Mouse (Mus musculus): Measurements from ENCODE around the gene Hist1h4f. TPM values are rescaled to one million over a fixed set of nuclear protein-coding genes. Genes with fewer than 3 reads are reported as not detected.

Gene Hist1h4f
- polyA plus RNA-seq, 1 experiment from 2014 or later: 1.1 TPM

GRCm38 (mm10) chr13:23519416-23519815 is 32.0 kb downstream of the Hist1h4f start:
- H3K4me2 ChIP-seq (ENCODE audit: low read depth, low read length): peak overlapping the region; percentile 73
- TF ChIP-seq EP300 (IDR thresholded peaks at IDR 0.05; ENCODE audit: low read depth): 0 out of 2 replicates have a peak, but pooled peaks have one; percentile 24
- no peak for TF ChIP-seq CTCF (IDR thresholded peaks at IDR 0.05; ENCODE audit: low read depth)
- ATAC-seq (peak; percentile 43), DNase-seq (peak; percentile 84)
- no peaks in the 10 kb centered on the region for H3K36me3 ChIP-seq (replicated peaks; ENCODE audit: insufficient read depth, low read length)
- no peaks in the 10 kb centered on the region for H3K9me3 ChIP-seq (ENCODE audit: low read length)
- 0 out of 2 replicates have a peak, but pooled peaks cover 6% of the 10 kb centered on the region for H3K4me1 ChIP-seq (ENCODE audit: insufficient read depth)
- H3K4me3 ChIP-seq (ENCODE audit: low read depth, low read length): peak overlapping the region; percentile 52
- WGBS (ENCODE audit: insufficient replicate concordance): under 1% methylated on average over 10 of the region's 10 CpGs
- H3K27ac ChIP-seq (ENCODE audit: low read depth): peak overlapping the region; percentile 53; the same call in 1 of the 2 replicates
- H3K9ac ChIP-seq (replicated peaks): no peak overlapping the region
- no peaks in the 10 kb centered on the region for H3K27me3 ChIP-seq (ENCODE audit: insufficient read depth, low read length)

- Histone ChIP-seq H3K4me1 (ENCODE audit: insufficient read depth) (0 out of 2 replicates have a peak, but pooled peaks cover 6% of the 10 kb centered on the region), H3K4me2 (ENCODE audit: low read depth, low read length) (peak overlapping the region; percentile 73), H3K4me3 (ENCODE audit: low read depth, low read length) (peak overlapping the region; percentile 52), H3K27ac (ENCODE audit: low read depth) (peak overlapping the region; percentile 53; the same call in 1 of the 2 replicates), H3K9ac (replicated peaks) (no peak overlapping the region), H3K36me3 (replicated peaks; ENCODE audit: insufficient read depth, low read length) (no peaks in the 10 kb centered on the region), H3K9me3 (ENCODE audit: low read length) (no peaks in the 10 kb centered on the region), H3K27me3 (ENCODE audit: insufficient read depth, low read length) (no peaks in the 10 kb centered on the region)
- peak; percentile 49 for ATAC-seq
- 0% methylated on average over 6 of the region's 6 CpGs for WGBS (ENCODE audit: insufficient replicate concordance)
- TF ChIP-seq CTCF (IDR thresholded peaks at IDR 0.05; ENCODE audit: low read depth): no peak
- no peak; the same call in 1 of the 2 replicates for TF ChIP-seq EP300 (IDR thresholded peaks at IDR 0.05; ENCODE audit: low read depth)
- DNase-seq: peak; percentile 87
Measured at GRCm38 (mm10) chr13:23518885-23519284, 32.6 kb downstream of the Hist1h4f start.

- Histone ChIP-seq H3K9ac (replicated peaks) (0 out of 2 replicates have a peak overlapping the region, but pooled peaks have one; percentile 16), H3K4me2 (ENCODE audit: low read depth, low read length) (peak overlapping the region; percentile 73), H3K4me1 (ENCODE audit: insufficient read depth) (0 out of 2 replicates have a peak, but pooled peaks cover 6% of the 10 kb centered on the region), H3K36me3 (replicated peaks; ENCODE audit: insufficient read depth, low read length) (no peaks in the 10 kb centered on the region), H3K9me3 (ENCODE audit: low read length) (no peaks in the 10 kb centered on the region), H3K27ac (ENCODE audit: low read depth) (peak overlapping the region; percentile 61), H3K4me3 (ENCODE audit: low read depth, low read length) (peak overlapping the region; percentile 52), H3K27me3 (ENCODE audit: insufficient read depth, low read length) (no peaks in the 10 kb centered on the region)
- WGBS (ENCODE audit: insufficient replicate concordance): under 1% methylated on average over 6 of the region's 6 CpGs
- no peak for TF ChIP-seq CTCF (IDR thresholded peaks at IDR 0.05; ENCODE audit: low read depth)
- no peak for TF ChIP-seq EP300 (IDR thresholded peaks at IDR 0.05; ENCODE audit: low read depth)
- ATAC-seq (peak; percentile 2; the same call in 1 of the 2 replicates), DNase-seq (no peak)
Measured at GRCm38 (mm10) chr13:23518295-23518603, 33.2 kb downstream of the Hist1h4f start.

- ATAC-seq (peak; percentile 86), DNase-seq (peak; percentile 90)
- peak; percentile 34 for TF ChIP-seq EP300 (IDR thresholded peaks at IDR 0.05; ENCODE audit: low read depth)
- no peak for TF ChIP-seq CTCF (IDR thresholded peaks at IDR 0.05; ENCODE audit: low read depth)
- WGBS (ENCODE audit: insufficient replicate concordance): under 1% methylated on average over 27 of the region's 27 CpGs
- Histone ChIP-seq H3K4me2 (ENCODE audit: low read depth, low read length) (peak overlapping the region; percentile 73), H3K4me3 (ENCODE audit: low read depth, low read length) (peak overlapping the region; percentile 52), H3K27me3 (ENCODE audit: insufficient read depth, low read length) (no peaks in the 10 kb centered on the region), H3K36me3 (replicated peaks; ENCODE audit: insufficient read depth, low read length) (no peaks in the 10 kb centered on the region), H3K27ac (ENCODE audit: low read depth) (peak overlapping the region; percentile 65), H3K9me3 (ENCODE audit: low read length) (no peaks in the 10 kb centered on the region), H3K4me1 (ENCODE audit: insufficient read depth) (0 out of 2 replicates have a peak, but pooled peaks cover 6% of the 10 kb centered on the region), H3K9ac (replicated peaks) (peak overlapping the region; percentile 48; the same call in 1 of the 2 replicates)
Measured at GRCm38 (mm10) chr13:23517603-23518294, 33.7 kb downstream of the Hist1h4f start.

GRCm38 (mm10) chr13:23516822-23517602 is 34.4 kb downstream of the Hist1h4f start:
- ATAC-seq (peak; percentile 60), DNase-seq (peak; percentile 82)
- Histone ChIP-seq H3K27me3 (ENCODE audit: insufficient read depth, low read length) (no peaks in the 10 kb centered on the region), H3K4me1 (ENCODE audit: insufficient read depth) (0 out of 2 replicates have a peak, but pooled peaks cover 6% of the 10 kb centered on the region), H3K9ac (replicated peaks) (peak overlapping the region; percentile 48), H3K36me3 (replicated peaks; ENCODE audit: insufficient read depth, low read length) (no peaks in the 10 kb centered on the region), H3K9me3 (ENCODE audit: low read length) (no peaks in the 10 kb centered on the region), H3K4me3 (ENCODE audit: low read depth, low read length) (peak overlapping the region; percentile 52), H3K27ac (ENCODE audit: low read depth) (peak overlapping the region; percentile 65), H3K4me2 (ENCODE audit: low read depth, low read length) (peak overlapping the region; percentile 73)
- TF ChIP-seq CTCF (IDR thresholded peaks at IDR 0.05; ENCODE audit: low read depth): no peak
- peak; percentile 5; the same call in 1 of the 2 replicates for TF ChIP-seq EP300 (IDR thresholded peaks at IDR 0.05; ENCODE audit: low read depth)
- WGBS (ENCODE audit: insufficient replicate concordance): under 1% methylated on average over 19 of the region's 19 CpGs

All from liver, postnatal 0 days (tissue).